Mouse (Mus musculus): Measurements from ENCODE around the gene Myadm. TPM values are rescaled to one million over a fixed set of nuclear protein-coding genes. Genes with fewer than 3 reads are reported as not detected.

Gene Myadm
- polyA plus RNA-seq (2015; fragmentation: Nextera tagmentation; extraction: Ambion mirVana), result 170 and 217 TPM in 2 replicates

DNA sequence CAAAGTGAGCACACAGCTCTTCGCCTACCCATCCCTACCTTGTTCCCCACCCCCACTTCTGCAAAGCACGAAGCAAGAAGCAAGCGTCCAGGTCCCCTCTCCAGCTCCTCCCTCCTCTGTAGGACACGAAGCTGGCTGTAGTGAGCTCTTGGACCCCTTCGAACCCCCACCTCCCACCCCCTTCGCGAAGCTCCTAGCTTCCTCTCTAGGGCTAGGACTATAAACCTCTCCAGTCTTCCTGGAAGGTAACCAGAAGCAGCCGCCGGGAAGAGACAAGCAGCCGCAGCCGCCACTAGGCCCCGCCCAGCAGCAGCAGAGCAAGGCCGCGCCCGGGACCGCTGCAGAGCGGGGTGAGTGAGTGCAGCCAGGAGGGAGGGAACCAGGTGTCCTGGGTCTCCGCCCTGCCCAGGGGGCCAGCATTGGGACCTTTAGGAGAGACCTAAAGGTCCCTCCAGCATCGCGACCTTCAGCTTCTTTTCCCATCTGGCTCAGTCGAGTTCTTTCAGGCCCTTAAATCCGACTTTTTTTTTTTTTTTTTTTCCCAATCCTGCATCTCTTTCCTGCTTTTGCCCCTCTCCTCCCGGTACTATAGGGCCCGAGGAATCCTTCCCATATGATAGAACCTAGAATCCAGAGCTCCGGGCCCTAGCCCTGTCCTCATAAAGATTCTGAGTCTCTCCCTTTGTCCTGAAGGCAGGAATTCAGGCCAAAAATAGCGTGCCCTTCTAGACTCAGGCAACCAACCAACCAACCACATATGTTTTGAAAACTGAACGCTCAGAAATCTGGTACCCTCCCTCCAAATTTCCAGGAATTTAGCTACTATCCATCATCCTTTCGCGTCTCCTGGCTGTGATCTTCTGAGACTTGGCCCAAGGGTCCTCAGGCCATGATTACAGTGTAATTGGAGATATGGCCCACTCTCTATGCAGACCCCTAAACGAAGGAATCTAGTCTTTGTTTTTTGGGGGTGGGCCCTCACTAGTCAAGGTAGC is at the start of gene Myadm, which contains the start of gene Prkcg:
Myadm (plus strand) TSS at position 105 of the 995 bp plus-strand sequence.
Prkcg (plus strand) TSS at position 204 of the 995 bp plus-strand sequence.
- H3K4me3 ChIP-seq (replicated peaks; ENCODE audit: low read length), result peak within 1 kb of the TSS; percentile 61
- peak within 1 kb of the TSS; percentile 73 for H3K4me2 ChIP-seq (ENCODE audit: low read depth, low read length)
- peak within 1 kb of the TSS; percentile 81 for H3K9ac ChIP-seq (ENCODE audit: low read length)
- no peaks in the 10 kb centered on the region for H3K27me3 ChIP-seq (ENCODE audit: control insufficient read depth, insufficient read depth, low read length)
- peak; percentile 43 for ATAC-seq (ENCODE audit: insufficient read depth, low FRiP score)
- 3% methylated on average over 29 of the region's 30 CpGs for WGBS
- H3K36me3 ChIP-seq (ENCODE audit: control insufficient read depth, insufficient read depth, low read length), result no peaks in the 10 kb centered on the region
- no peaks in the 10 kb centered on the region for H3K9me3 ChIP-seq (replicated peaks; ENCODE audit: control insufficient read depth, low read length)
- H3K27ac ChIP-seq (ENCODE audit: low read length), result peak within 1 kb of the TSS; percentile 98
- peaks cover 29% of the 10 kb centered on the region for H3K4me1 ChIP-seq (ENCODE audit: control insufficient read depth, insufficient read depth, low read length)

DNA sequence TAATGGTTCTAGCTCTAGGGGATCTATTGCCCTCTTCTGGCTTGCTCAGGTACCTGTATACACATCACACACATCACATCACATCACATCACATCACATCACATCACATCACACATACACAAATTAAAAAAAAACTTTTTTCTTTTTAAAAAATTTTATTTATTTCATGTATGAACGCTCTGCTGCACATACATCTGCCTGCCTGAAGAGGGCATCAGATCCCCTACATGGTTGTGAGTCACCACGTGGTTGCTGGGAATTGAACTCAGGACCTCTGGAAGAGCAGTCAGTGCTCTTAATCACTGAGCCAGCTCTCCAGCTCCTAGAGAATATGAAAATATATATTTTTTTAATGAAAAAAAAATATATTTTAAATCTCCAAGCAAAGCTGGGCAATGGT is 49.7 kb upstream of the Myadm start:
- Histone ChIP-seq H3K9me3 (replicated peaks; ENCODE audit: control insufficient read depth, low read length) (no peaks in the 10 kb centered on the region), H3K9ac (ENCODE audit: low read length) (no peak overlapping the region), H3K27me3 (ENCODE audit: control insufficient read depth, insufficient read depth, low read length) (no peaks in the 10 kb centered on the region), H3K36me3 (ENCODE audit: control insufficient read depth, insufficient read depth, low read length) (no peaks in the 10 kb centered on the region), H3K4me1 (ENCODE audit: control insufficient read depth, insufficient read depth, low read length) (no peaks in the 10 kb centered on the region), H3K27ac (ENCODE audit: low read length) (no peak overlapping the region), H3K4me3 (replicated peaks; ENCODE audit: low read length) (no peak overlapping the region), H3K4me2 (ENCODE audit: low read depth, low read length) (no peak overlapping the region)
- 82% methylated on average over 2 of the region's 2 CpGs for WGBS
- no peak for ATAC-seq (ENCODE audit: insufficient read depth, low FRiP score)

DNA sequence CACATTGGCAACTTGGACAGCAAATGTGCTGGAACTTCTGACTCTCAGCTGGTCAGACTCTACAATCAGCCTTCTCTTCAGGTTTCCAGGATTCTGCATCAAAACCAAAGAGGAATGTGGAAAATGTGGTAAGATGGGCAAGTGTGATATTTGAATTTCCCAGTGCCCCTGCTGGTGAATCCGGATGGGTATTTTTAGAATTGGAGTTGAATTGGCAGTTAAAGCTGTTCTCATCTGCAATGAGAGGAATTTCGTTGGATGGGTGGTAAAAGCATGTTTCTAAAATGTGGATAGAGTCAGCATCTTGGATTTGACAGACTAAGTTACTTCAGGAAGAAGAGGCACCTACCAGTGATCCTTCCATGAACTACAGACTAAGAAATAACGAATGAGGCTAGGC is 28.2 kb upstream of the Myadm start:
- Histone ChIP-seq H3K4me2 (ENCODE audit: low read depth, low read length) (no peak overlapping the region), H3K9ac (ENCODE audit: low read length) (no peak overlapping the region), H3K27me3 (ENCODE audit: control insufficient read depth, insufficient read depth, low read length) (no peaks in the 10 kb centered on the region), H3K4me1 (ENCODE audit: control insufficient read depth, insufficient read depth, low read length) (peaks cover 3% of the 10 kb centered on the region; the same call in 1 of the 2 replicates), H3K36me3 (ENCODE audit: control insufficient read depth, insufficient read depth, low read length) (no peaks in the 10 kb centered on the region), H3K4me3 (replicated peaks; ENCODE audit: low read length) (no peak overlapping the region), H3K9me3 (replicated peaks; ENCODE audit: control insufficient read depth, low read length) (no peaks in the 10 kb centered on the region), H3K27ac (ENCODE audit: low read length) (no peak overlapping the region)
- ATAC-seq (ENCODE audit: insufficient read depth, low FRiP score), result no peak
- WGBS, result 62% methylated on average over 3 of the region's 3 CpGs

DNA sequence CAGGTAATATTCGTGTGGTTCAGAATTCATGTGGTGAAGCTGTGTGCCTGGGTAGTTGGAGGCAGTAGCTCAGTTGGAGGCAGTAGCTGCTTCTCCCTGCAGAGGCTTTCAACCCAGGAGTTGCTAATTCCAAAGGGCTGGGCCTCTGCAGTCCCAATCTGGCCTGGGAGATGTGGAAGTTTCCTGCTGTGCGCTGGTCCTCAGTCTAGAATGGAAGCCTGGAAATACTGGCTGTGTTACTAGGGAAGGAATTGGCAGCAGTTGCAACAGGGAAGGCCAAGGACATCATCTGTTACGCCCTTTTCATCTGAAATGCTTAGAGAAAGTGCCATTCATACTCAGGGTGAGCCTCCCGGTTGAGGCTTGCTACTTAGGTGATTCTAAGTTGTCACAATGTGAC is 27.4 kb upstream of the Myadm start:
- WGBS, result 64% methylated on average over 4 of the region's 4 CpGs
- H3K4me2 ChIP-seq (ENCODE audit: low read depth, low read length), result no peak overlapping the region
- peaks cover 3% of the 10 kb centered on the region; the same call in 1 of the 2 replicates for H3K4me1 ChIP-seq (ENCODE audit: control insufficient read depth, insufficient read depth, low read length)
- ATAC-seq (ENCODE audit: insufficient read depth, low FRiP score), result no peak
- H3K27me3 ChIP-seq (ENCODE audit: control insufficient read depth, insufficient read depth, low read length), result no peaks in the 10 kb centered on the region
- no peaks in the 10 kb centered on the region for H3K36me3 ChIP-seq (ENCODE audit: control insufficient read depth, insufficient read depth, low read length)
- no peak overlapping the region for H3K4me3 ChIP-seq (replicated peaks; ENCODE audit: low read length)
- H3K27ac ChIP-seq (ENCODE audit: low read length), result no peak overlapping the region
- H3K9me3 ChIP-seq (replicated peaks; ENCODE audit: control insufficient read depth, low read length), result no peaks in the 10 kb centered on the region
- H3K9ac ChIP-seq (ENCODE audit: low read length), result no peak overlapping the region

DNA sequence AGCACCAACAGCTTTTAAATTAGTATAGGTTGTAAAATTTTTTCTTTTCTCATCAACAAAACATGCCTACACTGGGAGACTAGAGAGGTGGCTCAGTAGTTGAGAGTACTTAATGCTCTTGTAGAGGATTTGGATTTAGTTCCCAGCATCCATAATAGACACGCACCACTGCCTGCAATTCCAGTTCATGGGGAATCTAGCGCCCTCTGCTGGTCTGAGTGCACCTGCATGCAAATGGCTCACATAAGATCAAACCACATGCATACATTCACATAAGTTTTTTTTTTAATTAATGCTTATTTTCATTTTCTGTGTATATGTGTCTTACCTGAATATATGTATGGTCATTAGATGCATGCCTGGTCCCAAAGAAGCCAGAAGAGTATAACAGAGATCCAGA is 26.1 kb upstream of the Myadm start:
- Histone ChIP-seq H3K4me2 (ENCODE audit: low read depth, low read length) (no peak overlapping the region), H3K36me3 (ENCODE audit: control insufficient read depth, insufficient read depth, low read length) (no peaks in the 10 kb centered on the region), H3K4me1 (ENCODE audit: control insufficient read depth, insufficient read depth, low read length) (peaks cover 3% of the 10 kb centered on the region; the same call in 1 of the 2 replicates), H3K4me3 (replicated peaks; ENCODE audit: low read length) (no peak overlapping the region), H3K27ac (ENCODE audit: low read length) (no peak overlapping the region), H3K9me3 (replicated peaks; ENCODE audit: control insufficient read depth, low read length) (no peaks in the 10 kb centered on the region), H3K27me3 (ENCODE audit: control insufficient read depth, insufficient read depth, low read length) (no peaks in the 10 kb centered on the region), H3K9ac (ENCODE audit: low read length) (no peak overlapping the region)
- ATAC-seq (ENCODE audit: insufficient read depth, low FRiP score), result no peak
- 30% methylated on average over 2 of the region's 2 CpGs for WGBS

DNA sequence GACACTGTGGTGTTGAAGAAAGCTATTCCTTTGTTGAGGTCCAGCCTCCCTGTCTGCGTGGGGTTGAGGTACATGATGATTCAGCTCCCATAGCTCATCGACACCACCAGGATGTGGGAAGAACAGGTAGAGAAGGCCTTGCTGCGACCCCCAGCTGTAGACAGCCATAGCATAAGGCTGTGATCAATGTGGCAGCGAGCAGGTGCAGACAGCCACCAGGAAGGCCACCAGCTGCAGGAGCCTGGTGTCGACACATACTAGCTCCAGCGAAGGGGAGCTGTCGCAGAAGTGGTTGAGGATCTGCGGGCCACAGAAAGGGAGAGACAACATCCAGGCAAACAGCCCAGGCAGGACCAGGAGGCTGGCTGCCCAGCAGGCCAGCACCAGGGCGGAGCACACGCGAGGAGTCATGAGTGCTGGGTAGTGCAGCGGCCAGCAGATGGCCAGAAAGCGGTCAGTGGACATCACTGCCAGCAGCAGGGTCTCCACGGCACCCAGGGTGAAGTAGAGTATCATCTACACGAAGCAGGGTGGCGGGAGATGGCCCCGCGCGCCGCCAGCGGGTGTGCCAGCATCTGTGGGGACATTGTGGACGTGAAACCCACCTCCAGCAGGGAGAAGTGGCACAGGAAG is 24.4 kb upstream of the Myadm start:
- Histone ChIP-seq H3K4me3 (replicated peaks; ENCODE audit: low read length) (no peak overlapping the region), H3K36me3 (ENCODE audit: control insufficient read depth, insufficient read depth, low read length) (no peaks in the 10 kb centered on the region), H3K4me1 (ENCODE audit: control insufficient read depth, insufficient read depth, low read length) (peaks cover 3% of the 10 kb centered on the region; the same call in 1 of the 2 replicates), H3K9ac (ENCODE audit: low read length) (0 out of 2 replicates have a peak overlapping the region, but pooled peaks have one; percentile 20), H3K9me3 (replicated peaks; ENCODE audit: control insufficient read depth, low read length) (no peaks in the 10 kb centered on the region), H3K4me2 (ENCODE audit: low read depth, low read length) (peak overlapping the region; percentile 27; the same call in 1 of the 2 replicates), H3K27ac (ENCODE audit: low read length) (no peak overlapping the region), H3K27me3 (ENCODE audit: control insufficient read depth, insufficient read depth, low read length) (no peaks in the 10 kb centered on the region)
- WGBS, result 25% methylated on average over 22 of the region's 22 CpGs
- ATAC-seq (ENCODE audit: insufficient read depth, low FRiP score), result no peak

GRCm38 (mm10) chr7:3265311-3265710 is 23.6 kb upstream of the Myadm start:
- Histone ChIP-seq H3K4me1 (ENCODE audit: control insufficient read depth, insufficient read depth, low read length) (peaks cover 3% of the 10 kb centered on the region; the same call in 1 of the 2 replicates), H3K9ac (ENCODE audit: low read length) (no peak overlapping the region), H3K36me3 (ENCODE audit: control insufficient read depth, insufficient read depth, low read length) (no peaks in the 10 kb centered on the region), H3K4me3 (replicated peaks; ENCODE audit: low read length) (no peak overlapping the region), H3K27ac (ENCODE audit: low read length) (no peak overlapping the region), H3K27me3 (ENCODE audit: control insufficient read depth, insufficient read depth, low read length) (no peaks in the 10 kb centered on the region), H3K9me3 (replicated peaks; ENCODE audit: control insufficient read depth, low read length) (no peaks in the 10 kb centered on the region), H3K4me2 (ENCODE audit: low read depth, low read length) (peak overlapping the region; percentile 27; the same call in 1 of the 2 replicates)
- ATAC-seq (ENCODE audit: insufficient read depth, low FRiP score), result no peak
- 62% methylated on average over 6 of the region's 6 CpGs for WGBS

- no peak for ATAC-seq (ENCODE audit: insufficient read depth, low FRiP score)
- H3K27ac ChIP-seq (ENCODE audit: low read length), result no peak overlapping the region
- 58% methylated on average over 3 of the region's 3 CpGs for WGBS
These were observed 21.6 kb upstream of the Myadm start for GRCm38 (mm10) chr7:3267261-3267660.

DNA sequence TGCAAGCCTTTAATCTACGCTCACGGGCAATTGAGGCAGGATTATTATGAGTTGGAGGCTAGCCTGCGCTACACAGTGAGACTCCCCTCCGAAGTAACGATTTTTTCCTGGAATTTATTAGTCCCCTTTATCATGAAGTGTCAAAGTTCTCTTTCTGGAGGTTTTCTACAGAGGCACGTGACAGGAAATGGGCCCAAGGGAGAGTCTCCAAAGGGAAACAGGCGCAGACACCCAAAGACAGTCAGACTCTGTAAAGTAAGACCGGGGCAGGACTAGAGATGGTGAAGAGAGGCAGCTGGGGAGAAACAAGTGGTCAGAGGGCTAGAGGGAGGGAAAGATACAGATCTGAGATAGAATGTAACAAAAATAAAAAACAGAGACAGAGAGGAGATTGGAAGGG is 21.0 kb upstream of the Myadm start:
- Histone ChIP-seq H3K4me2 (ENCODE audit: low read depth, low read length) (no peak overlapping the region), H3K27me3 (ENCODE audit: control insufficient read depth, insufficient read depth, low read length) (no peaks in the 10 kb centered on the region), H3K9me3 (replicated peaks; ENCODE audit: control insufficient read depth, low read length) (no peaks in the 10 kb centered on the region), H3K36me3 (ENCODE audit: control insufficient read depth, insufficient read depth, low read length) (no peaks in the 10 kb centered on the region), H3K4me3 (replicated peaks; ENCODE audit: low read length) (no peak overlapping the region), H3K4me1 (ENCODE audit: control insufficient read depth, insufficient read depth, low read length) (peaks cover 3% of the 10 kb centered on the region; the same call in 1 of the 2 replicates), H3K9ac (ENCODE audit: low read length) (no peak overlapping the region), H3K27ac (ENCODE audit: low read length) (no peak overlapping the region)
- 62% methylated on average over 8 of the region's 8 CpGs for WGBS
- ATAC-seq (ENCODE audit: insufficient read depth, low FRiP score), result no peak

More at GRCm38 (mm10) chr7:3267261-3267660, 21.6 kb upstream of the Myadm start:
- Histone ChIP-seq H3K9me3 (replicated peaks; ENCODE audit: control insufficient read depth, low read length) (no peaks in the 10 kb centered on the region), H3K9ac (ENCODE audit: low read length) (no peak overlapping the region), H3K4me2 (ENCODE audit: low read depth, low read length) (no peak overlapping the region), H3K4me1 (ENCODE audit: control insufficient read depth, insufficient read depth, low read length) (peaks cover 3% of the 10 kb centered on the region; the same call in 1 of the 2 replicates), H3K4me3 (replicated peaks; ENCODE audit: low read length) (no peak overlapping the region), H3K36me3 (ENCODE audit: control insufficient read depth, insufficient read depth, low read length) (no peaks in the 10 kb centered on the region), H3K27me3 (ENCODE audit: control insufficient read depth, insufficient read depth, low read length) (no peaks in the 10 kb centered on the region)
